In the genomic region with DNA sequence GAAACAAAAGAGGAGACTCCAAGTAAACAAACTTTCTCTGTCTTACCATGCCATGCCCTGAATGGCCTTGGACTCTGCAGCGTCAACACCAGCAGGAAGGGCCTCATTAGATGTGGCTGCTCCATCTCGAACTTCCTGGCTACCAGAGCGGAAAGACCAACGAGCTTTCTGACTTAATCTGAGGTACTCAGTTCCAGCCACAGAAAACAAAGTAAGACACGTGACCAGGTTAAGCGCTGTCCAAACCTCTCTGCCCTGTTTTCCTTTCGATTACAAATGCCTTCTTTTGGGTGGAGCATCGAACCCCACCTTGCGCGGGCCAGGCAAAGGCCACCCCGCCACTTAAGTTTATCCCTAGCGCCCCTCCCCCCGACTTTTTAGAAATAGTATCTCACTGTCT, we compare ENCODE assay signal across 8 mouse cellular contexts. TPM values are rescaled to one million over a fixed set of nuclear protein-coding genes. Genes with fewer than 3 reads are reported as not detected.
DNase-seq lines count a peak whose midpoint lies in the region; ATAC-seq and TF ChIP-seq lines count a peak whose summit lies in the region.

No protein-coding gene starts in this region.

- peak overlapping the region; percentile 34 for H3K4me2 ChIP-seq in limb, embryonic 12.5 days
- H3K4me2 ChIP-seq in midbrain, embryonic 12.5 days (replicated peaks): peak overlapping the region; percentile 22

- no peak for TF ChIP-seq CTCF in thymus, adult 2 months (IDR thresholded peaks at IDR 0.05; ENCODE audit: borderline replicate concordance, control insufficient read depth, extremely low read depth, insufficient read depth, low read length, poor library complexity)

- peak overlapping the region; percentile 6 for H3K4me3 ChIP-seq in thymus, adult 2 months (ENCODE audit: control insufficient read depth, insufficient read depth, low read length)
- H3K4me3 ChIP-seq in limb, embryonic 12.5 days (replicated peaks): no peak overlapping the region
- H3K4me3 ChIP-seq in midbrain, embryonic 12.5 days: no peak overlapping the region

- H3K27ac ChIP-seq in thymus, adult 2 months (ENCODE audit: control insufficient read depth, insufficient read depth, low read length): no peak overlapping the region
- H3K27ac ChIP-seq in limb, embryonic 12.5 days: no peak overlapping the region; the same call in 1 of the 2 replicates
- no peak overlapping the region for H3K27ac ChIP-seq in midbrain, embryonic 12.5 days (replicated peaks)

- H3K36me3 ChIP-seq in thymus, adult 2 months (ENCODE audit: control insufficient read depth, insufficient read depth, low read length): no peaks in the 10 kb centered on the region
- no peaks in the 10 kb centered on the region for H3K36me3 ChIP-seq in limb, embryonic 12.5 days
- no peaks in the 10 kb centered on the region for H3K36me3 ChIP-seq in midbrain, embryonic 12.5 days

- 5% methylated on average over 13 of the region's 13 CpGs for WGBS in thymus, adult 2 months
- WGBS in limb, embryonic 12.5 days: 19% methylated on average over 13 of the region's 13 CpGs
- WGBS in midbrain, embryonic 12.5 days: 6% methylated on average over 13 of the region's 13 CpGs

- H3K9me3 ChIP-seq in limb, embryonic 12.5 days: no peaks in the 10 kb centered on the region
- H3K9me3 ChIP-seq in midbrain, embryonic 12.5 days: no peaks in the 10 kb centered on the region

- H3K27me3 ChIP-seq in thymus, adult 2 months (ENCODE audit: control insufficient read depth, insufficient read depth, low read length): no peaks in the 10 kb centered on the region
- no peaks in the 10 kb centered on the region for H3K27me3 ChIP-seq in limb, embryonic 12.5 days
- no peaks in the 10 kb centered on the region for H3K27me3 ChIP-seq in midbrain, embryonic 12.5 days

- no peak for ATAC-seq in limb, embryonic 12.5 days (ENCODE audit: insufficient number of reproducible peaks, insufficient read depth, low FRiP score, low TSS enrichment, low read depth)
- no peak for ATAC-seq in midbrain, embryonic 12.5 days (ENCODE audit: low FRiP score, low read depth)

- peaks cover 8% of the 10 kb centered on the region for H3K4me1 ChIP-seq in thymus, adult 2 months (replicated peaks; ENCODE audit: control insufficient read depth, insufficient read depth, low read length)
- H3K4me1 ChIP-seq in limb, embryonic 12.5 days (replicated peaks): peaks cover 10% of the 10 kb centered on the region
- H3K4me1 ChIP-seq in midbrain, embryonic 12.5 days: no peaks in the 10 kb centered on the region

- no peak for TF ChIP-seq POLR2A in thymus, adult 2 months (IDR thresholded peaks at IDR 0.05; ENCODE audit: control insufficient read depth, extremely low read depth, insufficient read depth, low read length, poor library complexity)

- DNase-seq in thymus, adult 2 months: no peak
- DNase-seq in thymus, postnatal 4 days: no peak
- peak; percentile 26 to 28 for DNase-seq in heart, postnatal 36 days
- no peak for DNase-seq in left cerebral cortex, postnatal 10 days (ENCODE audit: extremely low spot score in 1 of 2, low spot score in 2 of 2)
- DNase-seq in MN1 (ENCODE audit: low spot score): no peak
- DNase-seq in thymus, postnatal 14 days: no peak

- intact Hi-C loops in heart, postnatal 36 days (cut with DNase I): no loop called here
- intact Hi-C loops in left cerebral cortex, postnatal 10 days (cut with DNase I): no loop called here

- no peak overlapping the region for H3K9ac ChIP-seq in limb, embryonic 12.5 days (replicated peaks)
- no peak overlapping the region for H3K9ac ChIP-seq in midbrain, embryonic 12.5 days (replicated peaks)

RNA-seq across cellular contexts. Expression of a gene that starts 10.1 kb away (rescaled TPM):
- 5.2 and 6.4 TPM in 2 replicates for polyA plus RNA-seq in thymus, adult 2 months (2012; rRNA removed)
- total RNA-seq in heart, postnatal 36 days (2021): 10 to 100 TPM; 17.2 to 23.0 TPM
- 80.1 and 85.1 TPM in 2 replicates for polyA plus RNA-seq in limb, embryonic 12.5 days (2016; fragmentation: Nextera tagmentation; extraction: Ambion mirVana)
- polyA plus RNA-seq in midbrain, embryonic 12.5 days (2016; fragmentation: Nextera tagmentation; extraction: Ambion mirVana): 111 and 129 TPM in 2 replicates
- total RNA-seq in left cerebral cortex, postnatal 10 days (2021): 100 to 1,000 TPM; 248 to 269 TPM

Comparison
In these comparisons a context has a peak if more than half of its experiments do, and no peak if none do; other contexts are left out.
1. DNase-seq: peak in heart, postnatal 36 days (2 of 2); none in thymus, adult 2 months (single experiment), thymus, postnatal 4 days (single experiment), left cerebral cortex, postnatal 10 days (0 of 2), MN1 (single experiment) and thymus, postnatal 14 days (single experiment).
2. RNA of a gene that starts 10.1 kb away (polyA plus RNA-seq): 111 to 129 TPM in midbrain, embryonic 12.5 days and 80.1 to 85.1 TPM in limb, embryonic 12.5 days; 5.2 to 6.4 TPM in thymus, adult 2 months; every median in the first group is over 10 times any median in the second.